Mouse (Mus musculus): ENCODE measurements around the gene Lrsam1.
A peak's percentile ranks its signal among the peaks of the same experiment; 100 is the strongest.

Gene Lrsam1

DNA sequence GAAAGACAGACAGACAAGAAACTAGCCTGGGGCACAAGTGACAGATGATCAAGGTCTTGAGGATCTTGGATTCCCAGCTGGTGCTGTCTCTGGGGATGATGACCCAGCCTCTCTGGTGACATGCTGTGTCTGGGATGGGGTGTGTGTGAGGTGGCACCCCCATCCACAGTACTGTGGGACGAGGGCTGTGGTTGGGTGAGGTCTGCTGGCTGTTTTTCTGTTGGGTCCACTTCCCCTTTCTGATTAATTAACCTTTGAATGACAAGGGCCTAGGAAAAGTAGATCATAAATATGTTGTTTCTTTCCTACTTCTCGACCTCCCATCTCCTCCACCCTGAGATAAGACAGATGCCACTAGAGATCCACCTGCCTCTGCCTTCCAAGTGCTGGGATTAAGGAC is 67.3 kb downstream of the Lrsam1 start:
- no peak for DNase-seq (ENCODE audit: low spot score)

DNA sequence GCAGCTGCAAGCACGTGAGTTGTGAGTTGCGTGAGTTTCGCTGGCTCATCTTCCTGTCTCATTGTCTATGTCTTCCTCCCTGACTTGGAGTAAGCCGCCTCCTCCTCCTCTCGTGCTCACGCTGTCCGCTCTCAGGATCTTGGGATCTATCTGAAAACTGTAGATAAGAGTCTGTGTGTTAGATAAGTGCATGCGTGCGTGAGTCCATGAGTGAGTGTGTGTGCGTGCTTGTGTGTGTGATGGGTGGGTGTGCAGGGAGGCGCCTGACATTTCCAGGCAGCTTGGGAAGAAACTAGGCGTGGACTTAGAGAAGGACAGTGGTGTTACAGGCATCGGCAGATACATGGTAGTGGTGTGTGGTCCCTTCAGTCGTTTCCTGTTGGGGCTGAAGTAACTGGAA is 68.9 kb downstream of the Lrsam1 start:
- no peak for DNase-seq (ENCODE audit: low spot score)

DNA sequence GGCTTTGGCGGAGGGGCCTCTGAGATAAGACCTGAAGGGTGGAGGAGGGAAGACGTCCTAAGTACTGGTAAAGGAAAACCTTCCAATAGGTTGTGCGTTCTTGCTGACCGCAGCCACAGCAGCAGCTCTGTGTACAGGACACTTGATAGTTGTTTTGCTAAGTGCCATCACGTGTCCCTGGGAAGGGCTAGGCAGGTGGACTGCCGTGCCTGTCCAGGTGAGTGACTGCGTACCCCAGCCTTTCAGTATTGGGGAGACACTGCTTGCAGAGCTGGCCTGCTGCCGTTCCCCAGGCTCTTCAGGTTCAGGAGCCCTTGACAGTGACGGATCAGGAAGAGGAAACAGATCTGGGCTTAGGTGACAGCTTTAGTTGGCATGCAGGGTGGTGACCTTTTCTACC is 70.1 kb downstream of the Lrsam1 start:
- no peak for DNase-seq (ENCODE audit: low spot score)

DNA sequence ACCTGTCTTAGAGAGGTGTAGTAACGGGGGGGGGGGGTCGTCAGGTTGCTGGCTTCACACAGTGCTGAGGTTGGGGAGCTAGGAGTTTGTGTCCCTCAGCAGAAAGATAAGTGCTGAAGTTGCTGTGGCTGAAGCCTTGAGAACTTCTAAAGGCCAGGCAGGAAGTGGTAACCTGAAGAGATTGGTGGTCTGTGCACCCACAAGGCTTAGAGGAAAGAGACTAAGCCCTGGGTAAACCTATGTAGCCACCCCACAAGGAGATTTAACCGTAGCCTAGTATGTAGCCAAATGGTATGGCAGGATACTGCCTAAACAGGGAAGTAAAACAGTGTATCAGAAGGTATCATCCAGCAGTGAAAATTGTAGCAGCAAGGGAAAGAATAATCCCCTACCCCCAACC is 71.1 kb downstream of the Lrsam1 start:
- DNase-seq (ENCODE audit: low spot score): no peak

DNA sequence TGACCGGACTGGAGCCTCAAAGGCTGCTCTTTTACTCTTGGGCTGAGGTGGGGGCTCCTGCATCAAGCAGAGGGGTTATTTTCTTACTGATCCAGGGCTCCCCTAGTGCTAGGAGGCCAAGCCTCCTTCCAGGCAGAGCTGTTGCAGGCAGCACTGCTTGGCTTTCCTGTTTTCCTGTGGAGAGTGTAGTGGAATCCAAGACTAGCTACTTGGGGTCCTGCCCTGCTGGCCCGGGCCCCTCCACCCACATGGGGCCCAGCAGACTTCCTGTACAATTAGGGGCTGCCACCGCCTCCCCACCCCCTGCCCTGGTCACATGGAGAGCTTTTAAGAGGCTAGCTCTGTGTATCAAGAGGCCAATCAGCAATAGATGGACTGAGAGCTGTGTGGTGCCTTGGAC is 72.9 kb downstream of the Lrsam1 start:
- no peak for DNase-seq (ENCODE audit: low spot score)

DNA sequence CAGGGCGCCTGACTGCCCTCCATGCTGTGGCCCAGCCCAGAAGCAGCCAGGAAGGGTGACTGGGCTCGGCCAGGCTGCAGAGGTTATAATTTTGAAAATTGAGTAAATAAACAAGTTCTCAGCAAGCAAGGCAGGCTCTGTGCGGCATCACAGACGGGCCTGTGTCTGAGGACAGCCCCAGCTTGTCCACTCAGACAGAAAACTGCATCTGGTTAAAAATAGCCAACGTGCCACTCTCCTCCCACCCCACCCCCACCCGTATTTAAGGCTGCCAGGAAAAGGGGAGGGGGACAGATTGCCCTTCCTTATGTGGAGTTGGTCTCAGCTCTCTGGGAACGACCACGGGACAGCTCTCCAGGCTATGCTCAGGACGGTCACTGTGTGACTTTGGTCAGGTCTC is 73.4 kb downstream of the Lrsam1 start:
- DNase-seq (ENCODE audit: low spot score): no peak

DNA sequence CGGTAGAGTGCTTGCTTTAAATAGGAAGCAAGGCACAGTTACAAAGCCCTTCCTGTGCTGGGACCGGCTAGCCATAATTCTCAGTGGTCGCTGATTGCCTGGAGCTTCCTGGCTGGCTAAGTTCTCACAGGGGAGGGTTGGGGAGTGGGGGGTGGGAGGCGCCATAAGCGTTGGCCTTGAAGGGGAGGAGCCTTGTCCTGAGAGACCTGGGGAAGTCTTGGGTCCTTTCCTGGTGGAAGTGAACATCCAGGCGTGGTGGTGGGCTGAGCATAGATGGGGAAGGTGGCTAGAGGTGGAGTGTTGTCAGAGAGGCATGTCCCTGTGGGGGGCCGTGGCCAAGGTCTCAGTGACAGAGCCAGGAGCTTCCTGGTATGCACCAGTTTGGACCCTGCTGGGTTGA is 76.7 kb downstream of the Lrsam1 start:
- DNase-seq (ENCODE audit: low spot score): no peak

DNA sequence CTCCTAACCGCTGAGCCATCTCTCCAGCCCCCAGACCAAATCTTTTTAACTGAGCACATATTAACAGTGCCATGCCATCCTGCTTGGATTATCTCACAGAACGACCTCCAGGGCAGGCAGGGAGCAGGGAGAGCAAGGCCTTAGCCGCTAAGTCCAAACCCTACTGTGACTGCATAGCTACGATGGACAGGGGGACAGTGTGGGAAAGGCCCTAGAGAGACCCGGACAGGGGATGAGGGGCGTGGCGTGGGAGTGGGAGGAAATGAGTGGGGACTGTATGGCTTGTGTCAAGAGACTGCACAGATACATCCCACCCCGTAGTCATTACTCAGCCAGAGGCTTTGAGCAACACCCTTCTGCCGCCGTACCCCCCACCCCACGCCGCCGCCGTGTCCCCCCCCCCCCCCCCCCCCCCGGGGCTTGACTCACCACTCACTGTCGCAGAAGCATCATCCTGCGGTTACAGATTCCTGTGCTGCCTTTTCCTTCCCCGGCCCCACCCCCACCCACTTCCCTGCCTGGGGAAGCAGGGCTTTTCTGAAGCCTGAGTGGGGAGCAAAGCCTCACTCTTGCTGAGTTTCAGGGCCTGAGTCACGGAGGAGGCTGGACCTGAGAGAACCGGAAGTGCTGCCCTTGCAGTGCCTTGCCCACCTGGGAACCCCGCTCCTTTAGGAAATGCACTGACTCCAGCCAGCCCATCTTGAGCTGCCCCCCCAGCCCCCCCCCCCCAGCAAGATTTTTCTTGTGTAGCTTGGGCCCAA is 79.0 kb downstream of the Lrsam1 start:
- DNase-seq (ENCODE audit: low spot score): no peak

DNA sequence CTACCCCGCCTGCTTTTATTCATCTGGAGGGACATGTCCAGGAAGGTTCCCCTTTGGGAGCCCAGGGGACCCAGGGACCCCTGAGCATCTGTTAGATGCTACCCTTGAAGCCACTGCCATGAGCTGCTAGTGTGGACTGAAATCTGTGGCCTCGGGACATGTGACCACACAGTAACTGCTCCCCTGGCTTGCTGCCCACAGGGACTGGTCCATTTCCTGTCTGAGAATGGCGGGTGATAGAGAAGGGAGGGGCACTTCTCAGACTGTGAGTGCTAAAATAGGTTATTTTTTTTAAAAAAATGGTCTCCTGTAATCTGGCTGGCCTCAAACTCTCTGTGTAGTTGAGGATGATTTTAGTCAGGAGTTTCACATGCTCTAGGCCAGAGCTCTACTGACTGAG is 79.7 kb downstream of the Lrsam1 start:
- peak; percentile 78 for DNase-seq (ENCODE audit: low spot score)

DNA sequence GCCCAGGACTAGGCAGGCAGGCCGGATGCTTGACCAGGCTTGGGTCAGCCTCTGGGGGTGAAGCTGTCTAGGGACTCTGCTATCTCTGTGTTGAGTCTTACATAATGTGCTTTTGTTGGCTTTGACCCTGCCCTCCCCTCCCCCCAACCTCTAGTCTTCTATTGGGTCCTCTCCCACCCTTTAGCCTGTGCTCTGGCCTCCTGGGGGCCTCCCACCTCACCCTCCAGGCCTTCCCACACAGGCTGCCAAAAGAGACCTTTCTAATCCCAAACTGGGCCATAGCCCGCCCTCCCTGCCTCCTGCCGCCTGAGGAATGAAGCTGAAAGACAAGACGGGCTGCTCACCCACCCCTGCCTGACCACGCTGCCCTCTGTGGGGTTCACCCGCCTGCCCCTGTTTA is 80.4 kb downstream of the Lrsam1 start:
- no peak for DNase-seq (ENCODE audit: low spot score)

DNA sequence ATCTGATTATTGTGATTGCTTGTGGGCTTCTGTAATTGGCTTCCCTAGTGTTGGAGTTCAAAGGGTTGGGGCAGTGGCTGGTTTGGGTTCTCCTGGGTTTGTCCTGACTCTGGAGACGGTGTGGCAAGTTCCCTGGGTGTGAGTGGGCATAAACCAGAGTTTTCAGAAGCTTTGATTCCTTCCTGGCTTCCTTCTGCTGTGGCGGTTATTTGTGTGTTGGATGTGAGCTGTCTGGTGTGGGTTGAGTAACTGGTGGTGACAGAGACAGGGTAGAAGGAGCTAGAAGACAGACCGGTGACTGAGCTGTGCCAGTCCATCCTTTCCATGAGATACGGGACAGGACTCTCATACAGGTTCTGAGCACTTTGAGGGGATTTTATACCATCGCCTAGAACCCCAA is 81.8 kb downstream of the Lrsam1 start:
- no peak for DNase-seq (ENCODE audit: low spot score)

DNA sequence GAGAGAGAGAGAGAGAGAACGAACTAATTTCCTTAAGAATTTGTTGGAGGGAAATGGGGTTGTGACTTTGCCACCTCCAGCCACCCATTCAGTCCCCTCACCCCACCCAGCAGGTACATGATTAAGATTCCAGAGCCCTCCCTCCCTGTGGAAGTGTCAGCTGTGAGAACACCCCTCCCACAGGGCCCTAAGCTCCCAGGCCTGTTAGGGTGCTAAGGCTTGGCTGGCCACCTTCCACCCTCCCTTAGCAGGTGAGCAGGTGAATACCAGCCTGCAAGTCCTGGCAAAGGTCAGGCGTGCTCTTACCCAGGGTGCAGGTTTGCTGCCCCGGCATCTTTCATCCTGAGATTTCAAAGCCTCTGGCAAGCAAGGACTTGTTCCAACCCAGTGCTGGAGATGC is 83.0 kb downstream of the Lrsam1 start:
- DNase-seq (ENCODE audit: low spot score): no peak

DNA sequence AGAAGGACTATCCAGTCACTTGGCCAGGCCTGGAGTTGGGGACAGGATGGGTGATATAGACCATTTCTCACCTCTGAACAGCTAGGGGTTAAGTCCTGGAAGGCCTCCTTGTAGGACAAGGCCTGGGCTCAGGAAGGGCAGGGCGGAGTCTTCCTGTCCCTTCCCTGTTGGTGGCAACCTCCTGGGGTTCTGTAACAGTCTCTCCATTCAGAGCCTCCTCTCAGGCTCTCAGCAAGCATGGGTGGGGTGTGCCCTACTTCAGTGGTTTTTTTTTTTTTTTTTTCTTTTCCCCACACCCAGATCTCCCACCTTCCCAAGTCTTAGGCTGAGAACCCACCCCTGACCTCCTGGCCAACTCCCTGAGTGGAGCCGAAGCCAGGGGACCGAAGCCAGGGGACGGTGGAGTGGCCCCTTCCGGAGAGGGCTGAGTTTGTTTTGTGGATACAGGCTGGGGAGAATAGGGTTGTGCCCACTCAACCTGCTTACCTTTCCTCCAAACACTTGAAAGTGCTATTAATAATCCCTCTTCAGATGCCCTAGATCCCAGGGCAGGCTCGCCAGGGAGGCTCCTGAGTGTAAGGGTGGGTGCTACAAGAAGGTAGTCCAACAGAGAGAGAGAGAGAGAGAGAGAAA is 83.5 kb downstream of the Lrsam1 start:
- DNase-seq (ENCODE audit: low spot score): no peak

DNA sequence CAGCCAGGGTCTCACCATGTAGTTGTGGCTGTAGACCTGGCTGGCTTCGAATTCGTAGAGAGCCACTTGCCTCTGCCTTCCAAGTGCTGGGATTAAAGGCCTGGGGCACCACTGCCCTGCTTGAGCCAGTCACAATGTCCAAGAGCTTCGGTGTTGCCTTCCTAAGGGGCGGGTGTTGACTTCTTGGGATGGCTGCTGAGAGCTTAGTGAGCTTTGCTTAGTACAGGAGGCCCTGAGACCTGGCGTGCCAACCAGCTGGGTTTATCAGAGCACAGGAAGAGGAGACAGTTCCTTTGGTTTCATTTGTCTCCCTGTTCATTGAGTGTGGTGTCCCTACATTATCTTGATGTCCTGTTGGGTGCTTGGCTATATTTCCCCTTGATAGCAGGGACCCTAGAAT is 84.1 kb downstream of the Lrsam1 start:
- no peak for DNase-seq (ENCODE audit: low spot score)

DNA sequence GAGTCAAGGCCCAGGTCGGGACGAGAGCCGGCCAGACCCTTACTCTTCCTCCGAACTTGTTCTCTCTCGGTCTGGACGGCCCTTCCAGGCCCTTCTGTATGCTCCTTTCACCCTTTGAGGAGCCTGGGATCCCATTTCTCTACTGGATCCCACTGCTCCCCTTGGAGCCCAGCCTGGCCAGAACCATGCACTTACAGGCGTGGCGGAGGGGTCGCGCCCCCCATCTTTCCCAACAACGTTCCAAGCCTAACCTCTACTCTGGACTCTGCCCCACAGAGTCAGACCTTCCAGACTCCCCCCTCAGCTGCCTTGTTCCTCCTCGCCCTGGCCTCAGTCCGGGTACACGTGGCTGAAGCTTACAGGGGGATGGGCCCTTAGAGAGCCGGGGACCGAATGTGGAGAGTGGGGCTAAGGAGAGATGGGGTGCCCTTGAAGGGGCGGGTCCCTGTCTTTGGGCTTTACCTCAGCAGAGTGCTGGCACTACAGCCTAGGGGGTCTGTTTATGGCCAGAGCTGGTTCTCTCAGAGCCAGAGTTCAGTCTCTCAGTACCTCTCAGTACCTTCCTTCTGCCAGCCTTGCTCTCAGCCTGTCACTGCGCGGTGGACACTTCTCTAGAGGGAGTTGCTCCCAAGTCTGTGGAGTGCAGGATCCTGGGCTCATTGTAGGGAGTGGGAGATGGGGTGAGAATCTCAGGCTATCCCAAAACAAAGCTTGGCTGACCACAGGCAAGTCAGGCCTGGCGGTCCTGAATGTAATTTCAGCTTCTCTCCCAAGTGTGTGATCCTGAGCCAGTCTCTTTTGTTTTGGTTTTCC is 84.7 kb downstream of the Lrsam1 start:
- no peak for DNase-seq (ENCODE audit: low spot score)

DNA sequence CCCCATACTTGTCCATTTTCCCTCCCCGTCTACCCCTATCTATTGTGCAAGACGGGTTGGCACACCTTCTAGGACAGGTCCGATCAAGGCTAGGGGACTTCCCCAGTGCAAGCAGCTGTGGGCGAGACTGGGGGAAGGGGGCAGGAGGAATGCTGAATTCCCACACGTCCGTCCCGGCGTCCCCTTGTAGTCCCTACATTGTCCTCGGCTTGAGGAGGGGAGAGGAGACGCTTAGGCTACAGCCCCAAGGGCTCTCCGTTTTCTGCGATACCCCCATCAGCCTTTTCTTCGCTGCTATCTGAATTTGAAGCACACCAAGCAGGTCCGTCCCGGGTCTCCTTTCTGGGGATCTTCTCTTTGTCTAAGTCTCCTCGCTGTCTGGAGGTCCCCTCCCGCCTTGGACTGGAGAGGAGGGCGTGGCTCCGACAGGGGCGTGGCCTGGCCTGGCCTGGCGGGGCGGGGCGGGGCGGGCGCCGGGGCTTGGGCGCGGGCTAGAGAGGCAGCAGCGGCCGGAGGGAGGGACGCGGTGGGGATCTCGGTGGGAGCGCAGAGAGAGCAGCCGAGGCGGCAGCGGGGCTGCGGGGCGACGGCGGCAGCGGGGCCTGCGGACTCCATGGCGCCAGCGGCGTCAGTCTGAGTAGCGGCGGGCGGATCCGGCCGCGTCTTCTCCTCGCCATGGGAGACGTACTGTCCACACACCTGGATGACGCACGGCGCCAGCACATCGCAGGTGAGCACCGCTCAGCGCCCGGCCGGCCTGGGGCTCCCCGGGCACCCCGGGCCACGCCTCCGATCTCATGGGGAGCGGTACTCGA is 85.5 kb downstream of the Lrsam1 start, which contains the start of gene Fam129b:
TSS of gene Fam129b (plus strand) at position 440 of the 815 bp plus-strand sequence.
- DNase-seq (ENCODE audit: low spot score): peak; percentile 71
